Mouse (Mus musculus): ENCODE results near the gene Uba5. TPM values are rescaled to one million over a fixed set of nuclear protein-coding genes. Genes with fewer than 3 reads are reported as not detected.

Gene Uba5
- total RNA-seq, 2 experiments from 2014 or later = 11.9 to 12.0 TPM

Other genes with a start within 250 kb of the Uba5 start
- gene Nphp3, start 60.6 kb downstream of the Uba5 start, total RNA-seq (2021) = 1 to 10 TPM in 1 of 2 experiments, under 1 TPM in 1; 0.78 to 1.5 TPM
- not detected for gene Gm28305, start 22.5 kb downstream of the Uba5 start, total RNA-seq (2021)
- gene Acad11, start 243 bp upstream of the Uba5 start, total RNA-seq (2021) = 10 to 100 TPM; 29.5 to 40.8 TPM
- gene Ackr4, start 63.8 kb upstream of the Uba5 start, total RNA-seq (2021) = under 1 TPM; 0.64 to 0.94 TPM
- 10 to 100 TPM; 25.8 to 26.2 TPM for gene Dnajc13, start 199.8 kb upstream of the Uba5 start, total RNA-seq (2021)

Data from gastrocnemius, postnatal 25 days (tissue).